Mouse (Mus musculus) heart, embryonic 11.5 days (tissue): ENCODE results near the gene Uhrf1bp1. TPM values are rescaled to one million over a fixed set of nuclear protein-coding genes. Genes with fewer than 3 reads are reported as not detected.

Experiments used
- ATAC-seq: fragments of 200-750 bp; cut with Nextera tagmentation; replicated peaks from 2 replicates; pipeline ENCODE4 v1.8.0; 2017; ENCODE audit warnings: moderate library complexity; ENCODE audit not compliant: insufficient number of reproducible peaks, low FRiP score, low TSS enrichment
- H3K27ac ChIP-seq: fragments of 300-500 bp; sonication (generic); 2 replicates; pipeline ENCODE4 v1.5.1; 2014; ENCODE audit warnings: mild to moderate bottlenecking, low read depth, low read length
- H3K27me3 ChIP-seq: fragments of 300-500 bp; sonication (generic); 2 replicates; pipeline ENCODE4 v1.6.1; 2014; ENCODE audit warnings: mild to moderate bottlenecking, low read length, mixed read lengths; ENCODE audit not compliant: control insufficient read depth, insufficient read depth
- H3K36me3 ChIP-seq: fragments of 300-500 bp; sonication (generic); 2 replicates; pipeline ENCODE4 v1.6.1; 2014; ENCODE audit warnings: mild to moderate bottlenecking, low read length, moderate library complexity, mixed read lengths; ENCODE audit not compliant: control insufficient read depth, insufficient read depth
- H3K4me1 ChIP-seq: fragments of 300-500 bp; sonication (generic); 2 replicates; pipeline ENCODE4 v1.6.1; 2014; ENCODE audit warnings: low read length; ENCODE audit not compliant: control insufficient read depth, insufficient read depth
- H3K4me2 ChIP-seq: fragments of 300-500 bp; sonication (generic); 2 replicates; pipeline ENCODE4 v1.6.1; 2014; ENCODE audit warnings: mild to moderate bottlenecking, moderate library complexity
- H3K4me3 ChIP-seq: fragments of 300-500 bp; sonication (generic); 2 replicates; pipeline ENCODE4 v1.5.1; 2014; ENCODE audit warnings: low read depth, low read length
- H3K9ac ChIP-seq: fragments of 300-500 bp; sonication (generic); 2 replicates; pipeline ENCODE4 v1.6.1; 2014; ENCODE audit warnings: mild to moderate bottlenecking, low read depth, low read length, moderate library complexity
- H3K9me3 ChIP-seq: fragments of 300-500 bp; sonication (generic); replicated peaks from 2 replicates; pipeline ENCODE4 v1.6.1; 2016; ENCODE audit warnings: low read length; ENCODE audit not compliant: control insufficient read depth
- WGBS: fragments of 180-500 bp; shearing (Covaris S2); extraction: QIAGEN DNeasy Blood & Tissue Kit; methylation state at CpG from one replicate; pipeline ENCODE4 v1.1.7; 2014; ENCODE audit not compliant: insufficient replicate concordance; 5-methylcytosine and 5-hydroxymethylcytosine counted together
- polyA plus RNA-seq: library from polyadenylated mRNA; unstranded; fragments of >200 nt; fragmentation: Nextera tagmentation; extraction: Ambion mirVana; gene quantifications from 2 replicates; pipeline ENCODE4 v1.2.1, GENCODE M21; 2014

Uhrf1bp1 gene
- polyA plus RNA-seq, 1 experiment from 2014 or later: 4.1 TPM

- no peaks in the 10 kb centered on the region for H3K27me3 ChIP-seq
- no peaks in the 10 kb centered on the region for H3K9me3 ChIP-seq
- no peak overlapping the region for H3K4me2 ChIP-seq
- no peak overlapping the region for H3K9ac ChIP-seq
- no peak overlapping the region for H3K27ac ChIP-seq
- WGBS: 76% methylated on average over 19 of the region's 19 CpGs
- no peak overlapping the region for H3K4me3 ChIP-seq
- no peak for ATAC-seq
- peaks cover 24% of the 10 kb centered on the region for H3K36me3 ChIP-seq
- peaks cover 2% of the 10 kb centered on the region; the same call in 1 of the 2 replicates for H3K4me1 ChIP-seq
Observed at GRCm38 (mm10) chr17:27886499-27887210, 30.4 kb downstream of the Uhrf1bp1 start.

GRCm38 (mm10) chr17:27907512-27908205 lies 51.4 kb downstream of the Uhrf1bp1 start:
- Histone ChIP-seq H3K27ac (peak overlapping the region; percentile 66), H3K9ac (peak overlapping the region; percentile 93), H3K4me1 (peaks cover 5% of the 10 kb centered on the region), H3K4me2 (peak overlapping the region; percentile 97), H3K9me3 (no peaks in the 10 kb centered on the region), H3K4me3 (peak overlapping the region; percentile 98), H3K27me3 (no peaks in the 10 kb centered on the region), H3K36me3 (peaks cover 3% of the 10 kb centered on the region)
- under 1% methylated on average over 45 of the region's 45 CpGs for WGBS
- peak; percentile 58; the same call in 1 of the 2 replicates for ATAC-seq

GRCm38 (mm10) chr17:27908206-27908887 lies 52.1 kb downstream of the Uhrf1bp1 start:
- Histone ChIP-seq H3K27me3 (no peaks in the 10 kb centered on the region), H3K4me3 (peak overlapping the region; percentile 98), H3K4me2 (peak overlapping the region; percentile 97), H3K27ac (peak overlapping the region; percentile 66), H3K9ac (peak overlapping the region; percentile 93), H3K9me3 (no peaks in the 10 kb centered on the region), H3K4me1 (peaks cover 5% of the 10 kb centered on the region), H3K36me3 (no peaks in the 10 kb centered on the region; the same call in 1 of the 2 replicates)
- ATAC-seq: 0 out of 2 replicates have a peak, but pooled peaks have one; percentile 3
- WGBS: under 1% methylated on average over 12 of the region's 12 CpGs

GRCm38 (mm10) chr17:27908888-27909621 lies 52.8 kb downstream of the Uhrf1bp1 start, which contains the start of gene Anks1:
TSS of gene Anks1 (plus strand) at chr17:27909306.
- H3K36me3 ChIP-seq: no peaks in the 10 kb centered on the region; the same call in 1 of the 2 replicates
- peak; percentile 86 for ATAC-seq
- H3K27ac ChIP-seq: peak within 1 kb of the TSS; percentile 66
- under 1% methylated on average over 56 of the region's 78 CpGs for WGBS
- H3K4me2 ChIP-seq: peak within 1 kb of the TSS; percentile 97
- peaks cover 5% of the 10 kb centered on the region for H3K4me1 ChIP-seq
- H3K27me3 ChIP-seq: no peaks in the 10 kb centered on the region
- H3K4me3 ChIP-seq: peak within 1 kb of the TSS; percentile 98
- H3K9ac ChIP-seq: peak within 1 kb of the TSS; percentile 87
- H3K9me3 ChIP-seq: no peaks in the 10 kb centered on the region

GRCm38 (mm10) chr17:27909622-27910500 lies 53.6 kb downstream of the Uhrf1bp1 start, which contains the start of gene Taf11:
TSS of gene Taf11 (minus strand) at chr17:27909844.
- Histone ChIP-seq H3K36me3 (no peaks in the 10 kb centered on the region; the same call in 1 of the 2 replicates), H3K9ac (peak within 1 kb of the TSS; percentile 87), H3K27ac (peak within 1 kb of the TSS; percentile 66), H3K4me2 (peak within 1 kb of the TSS; percentile 97), H3K4me1 (peaks cover 5% of the 10 kb centered on the region), H3K27me3 (no peaks in the 10 kb centered on the region), H3K4me3 (peak within 1 kb of the TSS; percentile 98), H3K9me3 (no peaks in the 10 kb centered on the region)
- 1% methylated on average over 51 of the region's 53 CpGs for WGBS
- ATAC-seq: peak; percentile 33; the same call in 1 of the 2 replicates

GRCm38 (mm10) chr17:27911371-27911770 lies 55.1 kb downstream of the Uhrf1bp1 start:
- peaks cover 5% of the 10 kb centered on the region for H3K4me1 ChIP-seq
- no peak overlapping the region for H3K4me2 ChIP-seq
- no peak overlapping the region for H3K9ac ChIP-seq
- no peak overlapping the region for H3K27ac ChIP-seq
- H3K9me3 ChIP-seq: no peaks in the 10 kb centered on the region
- no peak overlapping the region for H3K4me3 ChIP-seq
- no peak for ATAC-seq
- H3K36me3 ChIP-seq: no peaks in the 10 kb centered on the region
- H3K27me3 ChIP-seq: no peaks in the 10 kb centered on the region
- WGBS: 83% methylated on average over 7 of the region's 7 CpGs

GRCm38 (mm10) chr17:27914742-27915141 lies 58.5 kb downstream of the Uhrf1bp1 start:
- Histone ChIP-seq H3K4me2 (no peak overlapping the region), H3K27ac (no peak overlapping the region), H3K9ac (no peak overlapping the region), H3K36me3 (no peaks in the 10 kb centered on the region), H3K27me3 (no peaks in the 10 kb centered on the region), H3K4me3 (no peak overlapping the region), H3K9me3 (no peaks in the 10 kb centered on the region), H3K4me1 (peaks cover 5% of the 10 kb centered on the region)
- 79% methylated on average over 4 of the region's 4 CpGs for WGBS
- ATAC-seq: no peak
